Mouse (Mus musculus): ENCODE measurements around the gene Mup2. TPM values are rescaled to one million over a fixed set of nuclear protein-coding genes. Genes with fewer than 3 reads are reported as not detected.

Gene Mup2
- polyA plus RNA-seq (2015; fragmentation: Illumina TruSeq; extraction: RNeasy Lipid Tissue Mini Kit (QIAGEN cat#74804); ENCODE audit: insufficient read depth, low replicate concordance): not detected

DNA sequence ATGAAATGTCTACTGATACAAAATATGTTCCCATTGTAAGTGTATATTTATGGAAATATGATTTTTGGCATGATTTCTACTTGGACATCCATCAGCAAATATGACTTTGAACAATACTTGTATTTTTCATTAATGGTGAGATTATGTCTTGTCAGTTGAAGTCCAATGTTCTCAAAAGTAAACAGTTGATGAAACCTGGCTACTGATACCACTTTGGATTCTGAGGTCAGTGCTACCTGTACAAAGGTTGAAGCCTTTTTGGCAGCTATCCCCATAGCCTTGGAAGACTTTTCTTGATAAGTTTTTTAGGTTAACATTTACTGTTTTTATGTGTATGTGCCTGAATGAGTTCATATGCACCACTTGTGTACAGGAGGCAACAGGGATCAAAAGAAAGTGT lies at the start of gene Mup2:
TSS of gene Mup2 (minus strand) at position 101 of the 400 bp plus-strand sequence.

Other genes starting within 250 kb of the Mup2 start
- gene Slc46a2, start 239.2 kb downstream of the Mup2 start, polyA plus RNA-seq (2015; fragmentation: Illumina TruSeq; extraction: RNeasy Lipid Tissue Mini Kit (QIAGEN cat#74804); ENCODE audit: insufficient read depth, low replicate concordance): not detected
- gene Mup4, start 193.6 kb downstream of the Mup2 start, polyA plus RNA-seq (2015; fragmentation: Illumina TruSeq; extraction: RNeasy Lipid Tissue Mini Kit (QIAGEN cat#74804); ENCODE audit: insufficient read depth, low replicate concordance): not detected
- gene Mup6, start 190.0 kb downstream of the Mup2 start, polyA plus RNA-seq (2015; fragmentation: Illumina TruSeq; extraction: RNeasy Lipid Tissue Mini Kit (QIAGEN cat#74804); ENCODE audit: insufficient read depth, low replicate concordance): not detected
- gene Mup7, start 83.8 kb downstream of the Mup2 start, polyA plus RNA-seq (2015; fragmentation: Illumina TruSeq; extraction: RNeasy Lipid Tissue Mini Kit (QIAGEN cat#74804); ENCODE audit: insufficient read depth, low replicate concordance): not detected
- not detected for gene Mup8, start 68.3 kb upstream of the Mup2 start, polyA plus RNA-seq (2015; fragmentation: Illumina TruSeq; extraction: RNeasy Lipid Tissue Mini Kit (QIAGEN cat#74804); ENCODE audit: insufficient read depth, low replicate concordance)